ENCODE assay signal across 8 mouse cellular contexts in genomic region chr19:6340524-6341452, GRCm38 (mm10). TPM values are rescaled to one million over a fixed set of nuclear protein-coding genes. Genes with fewer than 3 reads are reported as not detected.
DNase-seq lines count a peak whose midpoint lies in the region; ATAC-seq and TF ChIP-seq lines count a peak whose summit lies in the region.

TSS of gene Map4k2 (plus strand) at chr19:6341135.

- peaks cover 29% of the 10 kb centered on the region for H3K36me3 ChIP-seq in ES-E14 (ENCODE audit: control insufficient read depth, insufficient read depth, low read length, poor library complexity, severe bottlenecking)
- H3K36me3 ChIP-seq in forebrain, embryonic 16.5 days (ENCODE audit: control insufficient read depth, insufficient read depth): peaks cover 24% of the 10 kb centered on the region
- peaks cover 36% of the 10 kb centered on the region for H3K36me3 ChIP-seq in lung, embryonic 15.5 days

- in situ Hi-C loops in ES-E14 (cut with MboI; ENCODE audit: low sequenced_read_pairs in 2 of 2, unreplicated experiment in 2 of 2): no loop called here

- H3K4me2 ChIP-seq in forebrain, embryonic 16.5 days (ENCODE audit: low read length): peak within 1 kb of the TSS; percentile 78
- peak within 1 kb of the TSS; percentile 78 for H3K4me2 ChIP-seq in lung, embryonic 15.5 days

- peak within 1 kb of the TSS; percentile 88 to 98 for H3K4me3 ChIP-seq in ES-E14 (ENCODE audit: insufficient read depth in 1 of 2, low read depth in 1 of 2, low read length in 2 of 2, poor library complexity in 1 of 2, severe bottlenecking in 1 of 2)
- peak within 1 kb of the TSS; percentile 50 for H3K4me3 ChIP-seq in forebrain, embryonic 16.5 days (replicated peaks; ENCODE audit: low read length)
- peak within 1 kb of the TSS; percentile 61 for H3K4me3 ChIP-seq in lung, embryonic 15.5 days

- peak; percentile 67 for ATAC-seq in forebrain, embryonic 16.5 days
- peak; percentile 85 for ATAC-seq in lung, embryonic 15.5 days (ENCODE audit: borderline replicate concordance, extremely low read depth, low FRiP score, low TSS enrichment)
- ATAC-seq in neutrophil, adult 5-6 weeks (ENCODE audit: extremely low read depth, insufficient number of reproducible peaks, low FRiP score, poor library complexity, severe bottlenecking): peak; percentile 57

- H3K9me3 ChIP-seq in ES-E14 (ENCODE audit: control insufficient read depth, insufficient read depth, low read depth, low read length): no peaks in the 10 kb centered on the region
- no peaks in the 10 kb centered on the region for H3K9me3 ChIP-seq in forebrain, embryonic 16.5 days (ENCODE audit: control insufficient read depth, low read length)
- H3K9me3 ChIP-seq in lung, embryonic 15.5 days: no peaks in the 10 kb centered on the region

- 8% methylated on average over 69 of the region's 72 CpGs for WGBS in forebrain, embryonic 16.5 days
- 6% methylated on average over 56 of the region's 72 CpGs for WGBS in lung, embryonic 15.5 days

- no peaks in the 10 kb centered on the region for H3K27me3 ChIP-seq in forebrain, embryonic 16.5 days (replicated peaks; ENCODE audit: control insufficient read depth, insufficient read depth, low read length)
- H3K27me3 ChIP-seq in lung, embryonic 15.5 days: no peaks in the 10 kb centered on the region

- H3K9ac ChIP-seq in ES-E14 (ENCODE audit: insufficient read depth, low read depth, low read length, poor library complexity, severe bottlenecking): peak within 1 kb of the TSS; percentile 89
- peak within 1 kb of the TSS; percentile 65 for H3K9ac ChIP-seq in forebrain, embryonic 16.5 days (replicated peaks; ENCODE audit: low read depth, low read length)
- H3K9ac ChIP-seq in lung, embryonic 15.5 days: peak within 1 kb of the TSS; percentile 53

- DNase-seq in ES-E14 (ENCODE audit: low read depth, low spot score): peak; percentile 63
- peak; percentile 86 to 92 for DNase-seq in cerebellum, adult 18-20 months
- peak; percentile 89 for DNase-seq in heart, postnatal 4 days
- DNase-seq in layer of hippocampus, adult 8-10 months (ENCODE audit: low spot score in 2 of 2): peak in 1 of 2 experiments; percentile 57
- DNase-seq in testis, postnatal 14 days (ENCODE audit: low spot score): peak; percentile 85

- peaks cover 0 to 22% of the 10 kb centered on the region in 2 experiments; a peak in 3 of 4 replicates for H3K4me1 ChIP-seq in ES-E14 (ENCODE audit: control insufficient read depth in 2 of 2, insufficient read depth in 2 of 2, low read length in 2 of 2, poor library complexity in 1 of 2)
- peaks cover 24% of the 10 kb centered on the region for H3K4me1 ChIP-seq in forebrain, embryonic 16.5 days (replicated peaks; ENCODE audit: control insufficient read depth, insufficient read depth, low read length)
- peaks cover 31% of the 10 kb centered on the region for H3K4me1 ChIP-seq in lung, embryonic 15.5 days

- 0 out of 2 replicates have a peak within 1 kb of the TSS, but pooled peaks have one; percentile 26 for H3K27ac ChIP-seq in ES-E14 (ENCODE audit: insufficient read depth, low read depth, low read length, poor library complexity, severe bottlenecking)
- H3K27ac ChIP-seq in forebrain, embryonic 16.5 days (ENCODE audit: low read length): no peak within 1 kb of the TSS
- peak within 1 kb of the TSS; percentile 60 for H3K27ac ChIP-seq in lung, embryonic 15.5 days

TF ChIP-seq in ES-E14, 5 proteins besides CTCF, POLR2A, EP300 and RAD21:
- TF ChIP-seq ZC3H11A (IDR thresholded peaks at IDR 0.05; ENCODE audit: borderline replicate concordance, low read depth, low read length) (no peak), MAFK (IDR thresholded peaks at IDR 0.05; ENCODE audit: insufficient read depth, low read depth, low read length) (no peak), HCFC1 (IDR thresholded peaks at IDR 0.05; ENCODE audit: borderline replicate concordance, insufficient read depth, low read length) (no peak; the same call in 1 of the 2 replicates)

RNA-seq across cellular contexts. Expression of gene Map4k2, which starts in this region (rescaled TPM):
- 29.4 and 43.6 TPM in 2 replicates for total RNA-seq in ES-E14 (2012; rRNA removed)
- 12.3 and 21.2 TPM in 2 replicates for polyA plus RNA-seq in forebrain, embryonic 16.5 days (2015; fragmentation: Nextera tagmentation; extraction: Ambion mirVana)
- total RNA-seq in heart, postnatal 4 days (2021): 10 to 100 TPM; 37.5 to 42.8 TPM
- 100 to 1,000 TPM in 2 of 4 experiments, 10 to 100 TPM in 2; 85.0 to 114 (median 103) TPM for total RNA-seq in layer of hippocampus, adult 8-10 months (2022)
- 19.2 and 22.9 TPM in 2 replicates for polyA plus RNA-seq in lung, embryonic 15.5 days (2015; fragmentation: Nextera tagmentation; extraction: Ambion mirVana)
- total RNA-seq in neutrophil, adult 5-6 weeks (2017): 791 and 881 TPM in 2 replicates
